Mouse (Mus musculus) olfactory bulb, adult 2 months (tissue): ENCODE results near the gene Vwa5b1.

ENCODE experiments used
- CTCF ChIP-seq: fragments of 200-500 bp; IDR thresholded peaks from 2 replicates; pipeline ENCODE4 v1.5.1; 2012; ENCODE audit warnings: low read depth, mild to moderate bottlenecking, low read length, moderate library complexity; ENCODE audit not compliant: insufficient read depth
- POLR2A ChIP-seq: fragments of 200-500 bp; IDR thresholded peaks from 2 replicates; pipeline ENCODE4 v1.6.1; 2012; ENCODE audit warnings: mild to moderate bottlenecking, low read depth, low read length, moderate library complexity; ENCODE audit not compliant: insufficient read depth

- no peak for TF ChIP-seq CTCF
- no peak for TF ChIP-seq POLR2A
These were observed at the start of gene Vwa5b1 for GRCm38 (mm10) chr4:138635428-138636145.
